Mouse (Mus musculus): Measurements from ENCODE around the gene Zranb1.

DNA sequence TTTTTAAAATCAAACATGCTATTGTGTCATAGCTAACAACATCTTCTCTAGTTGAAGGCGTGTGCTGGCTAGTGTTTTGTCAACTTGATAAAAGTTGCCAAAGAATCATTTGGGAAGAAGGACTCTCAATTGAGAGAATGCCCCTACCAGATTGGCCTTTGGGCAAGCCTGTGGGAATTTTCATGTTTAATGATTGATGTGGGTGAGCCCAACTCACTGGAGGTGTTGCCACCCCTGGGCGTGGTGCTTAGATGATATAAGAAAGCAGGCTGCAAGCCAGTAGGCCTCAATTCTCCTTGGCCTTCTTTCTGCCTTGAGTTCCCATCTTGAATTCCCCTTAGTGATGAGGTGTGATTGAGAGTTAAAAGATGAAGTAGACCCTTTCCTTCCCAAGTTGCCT is 47.0 kb downstream of the Zranb1 start:
- TF ChIP-seq POLR2A (IDR thresholded peaks at IDR 0.05; ENCODE audit: control insufficient read depth in 1 of 2, insufficient read depth in 1 of 2, low read depth in 1 of 2, low read length in 2 of 2, poor library complexity in 1 of 2): no peak
- no peak for TF ChIP-seq EP300 (IDR thresholded peaks at IDR 0.05; ENCODE audit: low read depth in 1 of 2, low read length in 2 of 2)
- no peak for TF ChIP-seq CTCF (IDR thresholded peaks at IDR 0.05 in 2 of 3, conservative IDR thresholded peaks at IDR 0.05 in 1 of 3; ENCODE audit: control insufficient read depth in 1 of 3, insufficient read depth in 1 of 3, low read depth in 2 of 3, low read length in 3 of 3, poor library complexity in 1 of 3, severe bottlenecking in 1 of 3)
- TF ChIP-seq MXI1 (IDR thresholded peaks at IDR 0.05; ENCODE audit: low read depth, low read length): no peak
- TF ChIP-seq USF2 (IDR thresholded peaks at IDR 0.05; ENCODE audit: borderline replicate concordance in 1 of 2, insufficient read depth in 1 of 2, low read depth in 1 of 2, low read length in 2 of 2): no peak
- TF ChIP-seq USF1 (IDR thresholded peaks at IDR 0.05; ENCODE audit: low read depth, low read length): no peak
- TF ChIP-seq CHD2 (IDR thresholded peaks at IDR 0.05; ENCODE audit: low read length): no peak
- no peak for TF ChIP-seq MAX (IDR thresholded peaks at IDR 0.05; ENCODE audit: low read length)
- TF ChIP-seq RAD21 (IDR thresholded peaks at IDR 0.05; ENCODE audit: low read depth, low read length): no peak
